Mouse (Mus musculus) cerebellum, postnatal 36 days (tissue): ENCODE measurements around the gene Fam50b.

ENCODE experiments used
- DNase-seq, 2 experiments: peaks; one replicate each; pipeline ENCODE4 v3.0.0; 2021 to 2022; ENCODE audit warnings: mixed read lengths in 2 of 2

Gene Fam50b

GRCm38 (mm10) chr13:34734686-34735085 is at the start of gene Fam50b:
Gene Fam50b, plus strand, starts transcription at chr13:34734850.
- DNase-seq: no peak

GRCm38 (mm10) chr13:34685008-34685765 is 49.5 kb upstream of the Fam50b start:
- DNase-seq: no peak

- DNase-seq: no peak
These were observed 43.6 kb upstream of the Fam50b start for GRCm38 (mm10) chr13:34691049-34691448.

- DNase-seq: no peak
These were observed 41.5 kb upstream of the Fam50b start for GRCm38 (mm10) chr13:34693111-34693510.

- DNase-seq: no peak
These were observed 37.8 kb upstream of the Fam50b start for GRCm38 (mm10) chr13:34696734-34697332.

GRCm38 (mm10) chr13:34700091-34700490 is 34.6 kb upstream of the Fam50b start:
- DNase-seq: no peak

GRCm38 (mm10) chr13:34700630-34701029 is 34.0 kb upstream of the Fam50b start:
- no peak for DNase-seq

- no peak for DNase-seq
These were observed 31.3 kb upstream of the Fam50b start for GRCm38 (mm10) chr13:34703301-34703700.

- no peak for DNase-seq
These were observed 30.9 kb upstream of the Fam50b start for GRCm38 (mm10) chr13:34703795-34704194.

GRCm38 (mm10) chr13:34704835-34705234 is 29.8 kb upstream of the Fam50b start:
- no peak for DNase-seq

GRCm38 (mm10) chr13:34708955-34709354 is 25.7 kb upstream of the Fam50b start:
- DNase-seq: peak; percentile 35 to 40

GRCm38 (mm10) chr13:34709566-34709965 is 25.1 kb upstream of the Fam50b start:
- no peak for DNase-seq

GRCm38 (mm10) chr13:34711410-34711809 is 23.2 kb upstream of the Fam50b start:
- no peak for DNase-seq

- no peak for DNase-seq
These were observed 21.8 kb upstream of the Fam50b start for GRCm38 (mm10) chr13:34712881-34713280.

- DNase-seq: no peak
These were observed 19.2 kb upstream of the Fam50b start for GRCm38 (mm10) chr13:34715437-34715838.

GRCm38 (mm10) chr13:34724831-34725592 is 9.6 kb upstream of the Fam50b start:
- no peak for DNase-seq

GRCm38 (mm10) chr13:34725800-34726476 is 8.7 kb upstream of the Fam50b start:
- DNase-seq: peak; percentile 63 to 67

- DNase-seq: no peak
These were observed 8.2 kb upstream of the Fam50b start for GRCm38 (mm10) chr13:34726477-34726805.

GRCm38 (mm10) chr13:34727060-34727459 is 7.6 kb upstream of the Fam50b start:
- no peak for DNase-seq

- DNase-seq: no peak
These were observed 3.1 kb upstream of the Fam50b start for GRCm38 (mm10) chr13:34731551-34731950.

GRCm38 (mm10) chr13:34733780-34734179 is 870 bp upstream of the Fam50b start:
- no peak for DNase-seq

- DNase-seq: no peak
These were observed 3.5 kb downstream of the Fam50b start for GRCm38 (mm10) chr13:34737968-34738698.

GRCm38 (mm10) chr13:34738699-34738973 is 4.0 kb downstream of the Fam50b start:
- no peak for DNase-seq
